Mouse (Mus musculus) heart, postnatal 36 days (tissue): ENCODE data around the gene Gm21985. TPM values are rescaled to one million over a fixed set of nuclear protein-coding genes. Genes with fewer than 3 reads are reported as not detected.
"Not testable (repeated sequence)": the region's sequence is repeated elsewhere in the genome, so short reads cannot be mapped to it uniquely, and the experiment has no call there.

ENCODE experiments used
- DNase-seq, 2 experiments: peaks; one replicate each; pipeline ENCODE4 v3.0.0; 2021 to 2022
- intact Hi-C: fragments of 180-260 bp; cut with DNase I; formaldehyde crosslinking; loops from one replicate; pipeline ENCODE4 v1.15.1; 2025
- total RNA-seq, 2 experiments: library from RNA; stranded (reverse); gene quantifications; 2 replicates each; pipeline ENCODE4 v1.2.3; 2021

Gene Gm21985
- total RNA-seq, 2 experiments from 2014 or later, result 0.89 to 1.6 TPM

DNA sequence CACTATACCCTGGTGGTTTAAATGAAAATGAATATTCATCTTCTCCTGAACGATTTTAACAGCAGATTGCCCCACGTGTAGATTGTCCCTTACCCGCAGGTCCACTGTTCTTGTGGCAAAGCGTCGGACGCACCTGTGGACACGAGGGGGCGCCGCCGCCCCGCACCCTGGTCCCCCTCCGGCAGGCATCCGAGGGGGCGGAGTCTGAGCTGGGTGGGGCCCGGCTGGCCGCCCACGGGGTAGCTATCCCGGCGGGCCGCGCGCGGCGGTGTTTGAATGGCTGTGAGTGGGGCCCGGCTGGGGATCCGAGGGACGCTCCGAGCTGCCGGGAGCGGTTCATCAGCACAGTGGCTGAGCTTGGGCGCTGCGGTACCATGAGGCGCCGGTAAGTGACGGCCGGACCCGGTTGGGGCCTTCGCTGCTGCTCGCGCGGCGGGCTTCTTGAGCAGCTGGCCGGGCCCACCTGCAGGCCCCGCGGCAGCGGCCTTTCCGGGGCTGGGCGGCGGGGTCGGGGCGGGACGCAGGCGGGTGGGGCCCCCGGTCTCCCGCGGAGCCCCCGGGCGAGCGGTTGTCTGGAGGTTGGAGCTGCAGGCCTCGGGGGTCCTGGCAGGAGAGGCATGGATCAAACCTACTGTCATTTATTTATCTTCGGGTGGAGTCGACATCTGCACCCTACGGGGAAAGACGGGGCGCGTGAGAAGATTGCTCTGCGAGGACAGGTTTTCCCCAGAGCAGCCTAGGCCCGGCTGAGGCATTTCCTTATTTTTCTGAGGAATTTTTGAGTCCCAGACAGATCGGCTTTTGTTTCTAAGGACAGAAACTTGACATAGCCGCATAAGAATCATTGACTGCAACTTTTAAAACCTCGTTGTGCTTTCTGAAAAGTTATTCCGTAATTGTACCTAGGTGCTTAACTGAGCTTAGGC, 113.1 kb downstream of the Gm21985 start, which contains the start of gene Katnbl1:
TSS of gene Katnbl1 (plus strand) at position 239 of the 926 bp plus-strand sequence.
- peak; percentile 95 to 96 for DNase-seq
- intact Hi-C loops, result loop anchor here (1.0 to 10.0 kb wide), 4 partner anchors 70 to 386 kb away; partner anchors contain the start of gene Emc7

DNA sequence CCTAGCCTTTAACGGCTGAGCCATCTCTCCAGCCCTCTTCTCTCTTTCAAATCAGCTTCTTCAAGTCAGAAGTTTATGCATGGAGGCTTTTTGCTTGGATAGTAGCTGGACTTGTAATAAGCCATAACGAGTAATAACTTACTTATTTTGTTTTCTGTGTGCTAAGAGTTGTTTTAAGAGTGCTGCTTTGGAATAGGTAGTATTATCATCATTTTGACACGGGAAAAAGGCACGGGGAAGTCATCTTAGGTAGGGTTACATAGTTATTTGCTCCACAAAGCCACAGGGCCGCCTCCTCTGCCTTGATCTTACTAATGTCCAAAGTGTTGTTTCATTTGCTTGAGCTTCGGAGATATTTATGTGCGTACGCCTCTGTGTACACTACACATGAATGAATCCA, 114.0 kb downstream of the Gm21985 start:
- intact Hi-C loops, result no loop called here
- no peak for DNase-seq

DNA sequence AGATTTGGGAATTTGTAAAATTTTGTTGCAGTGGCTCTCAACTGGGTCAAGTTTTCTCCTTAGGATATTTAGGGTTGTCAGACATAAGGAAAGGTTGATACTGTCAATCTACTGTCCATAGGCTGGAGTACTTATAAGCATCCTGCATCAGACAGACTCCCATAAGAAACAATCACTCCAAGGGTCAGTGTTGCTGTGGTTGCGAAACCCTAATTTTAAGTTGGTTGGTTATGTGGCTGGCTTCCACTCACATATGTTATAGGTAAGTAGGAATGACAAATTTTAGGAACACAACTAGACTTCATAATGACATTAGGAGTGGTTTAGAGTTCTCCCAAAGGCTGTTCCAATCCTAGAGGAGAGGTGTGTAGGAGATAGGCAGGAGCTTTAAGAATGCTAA, 115.1 kb downstream of the Gm21985 start:
- intact Hi-C loops, result no loop called here
- no peak for DNase-seq

DNA sequence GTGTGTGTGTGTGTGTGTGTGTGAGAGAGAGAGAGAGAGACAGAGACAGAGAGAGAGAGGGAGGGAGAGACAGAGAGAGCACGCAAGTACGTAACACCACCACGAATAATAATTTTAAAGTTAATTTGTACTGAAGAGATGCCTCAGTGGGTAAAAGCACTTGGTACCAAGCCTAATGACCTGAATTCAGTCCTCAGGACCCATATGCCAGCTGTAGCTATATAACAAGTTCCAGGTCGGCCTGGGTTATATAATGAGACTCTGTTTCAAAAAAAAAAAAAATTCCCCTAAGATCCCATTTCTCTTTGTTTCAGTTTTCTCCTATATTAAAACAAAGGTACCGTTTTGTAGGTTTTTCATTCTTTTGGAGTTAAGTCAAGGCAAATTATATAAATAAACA, 124.7 kb downstream of the Gm21985 start:
- DNase-seq, result no peak
- intact Hi-C loops, result no loop called here

DNA sequence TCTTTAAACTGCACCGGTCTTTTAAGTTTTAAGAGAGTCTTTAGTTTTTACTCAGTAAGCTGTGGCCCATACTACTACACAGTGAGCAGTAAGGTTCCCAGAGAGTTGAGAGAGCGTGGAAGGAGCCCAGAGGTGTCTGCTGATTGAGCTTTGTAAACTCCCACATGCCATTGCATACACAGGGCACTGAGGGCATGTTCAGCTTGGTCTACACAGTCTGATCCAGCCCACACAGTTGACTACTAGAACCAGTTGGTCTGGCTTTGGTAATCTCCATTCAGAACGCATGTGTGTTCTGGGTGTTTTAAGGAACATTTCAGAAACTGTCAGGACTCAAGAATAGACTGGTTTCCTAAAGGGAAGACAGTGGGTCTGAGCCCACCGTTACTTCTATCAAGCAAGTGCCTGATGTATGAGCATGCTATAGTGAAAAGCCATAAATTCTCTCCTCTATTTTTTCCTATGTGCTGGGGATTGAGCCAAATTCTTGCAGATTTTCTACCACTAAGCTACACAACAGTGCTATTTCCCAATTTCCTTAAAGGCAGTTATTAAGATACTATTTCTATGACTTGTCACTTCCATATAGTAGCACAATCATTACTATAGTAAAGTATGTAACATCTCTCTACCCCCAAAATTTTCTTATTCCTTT, 125.4 kb downstream of the Gm21985 start:
- no peak for DNase-seq
- intact Hi-C loops, result no loop called here

DNA sequence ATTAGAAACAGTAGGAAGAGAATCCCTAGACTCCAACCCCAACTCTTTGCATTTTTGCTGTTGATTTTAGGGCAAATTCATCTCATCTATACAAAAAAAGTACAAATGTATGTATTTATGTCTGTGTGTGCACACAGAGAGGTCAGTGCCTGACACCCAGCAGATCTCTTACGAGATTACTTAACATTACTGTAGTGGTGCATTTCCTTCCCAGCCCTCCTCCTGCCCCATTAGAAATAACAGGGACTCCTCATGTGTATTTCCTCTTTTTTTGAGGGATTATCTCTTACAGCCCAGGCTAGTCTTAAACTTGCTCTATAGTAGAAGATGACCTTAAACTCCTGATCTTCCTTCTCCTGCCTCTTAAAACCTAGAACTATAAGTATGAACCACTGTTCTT, 126.6 kb downstream of the Gm21985 start:
- no peak for DNase-seq
- intact Hi-C loops, result no loop called here

DNA sequence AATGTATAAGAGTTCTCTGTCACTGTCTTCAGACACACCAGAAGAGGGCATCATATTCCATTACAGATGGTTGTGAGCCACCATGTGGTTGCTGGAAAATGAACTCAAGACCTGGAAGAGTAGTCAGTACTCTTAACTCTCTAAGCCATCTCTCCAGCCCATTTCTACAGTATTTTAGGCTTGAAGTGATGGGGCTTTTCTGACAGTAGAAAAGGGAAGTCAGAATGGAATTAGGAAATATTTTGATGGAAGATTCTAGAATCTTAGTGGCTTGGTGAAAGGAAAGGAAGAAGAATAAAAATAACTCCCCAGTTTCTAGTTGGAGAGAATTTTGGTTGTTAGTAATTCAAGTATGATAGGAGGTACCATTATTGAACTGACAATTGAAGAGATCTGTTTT, 127.8 kb downstream of the Gm21985 start:
- intact Hi-C loops, result no loop called here
- no peak for DNase-seq

DNA sequence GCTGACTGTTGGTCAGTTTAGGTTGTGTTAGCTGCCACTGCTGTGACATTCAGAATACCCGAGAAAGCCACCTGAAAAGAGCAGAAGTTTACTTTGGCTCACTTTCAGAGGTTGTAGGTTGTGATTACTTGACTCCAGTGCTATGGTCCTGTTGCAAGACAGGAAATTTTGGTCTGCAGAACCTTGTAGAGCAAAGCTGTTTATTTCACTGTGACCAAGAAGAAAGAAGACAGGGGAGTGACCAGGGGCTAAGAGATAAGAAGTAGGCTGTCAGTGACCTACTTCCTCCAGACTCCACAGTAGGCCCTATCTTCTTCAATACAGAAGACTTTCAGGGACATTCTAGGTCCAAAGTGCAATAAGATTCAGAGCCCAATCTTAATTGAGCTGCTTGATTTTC, 130.5 kb downstream of the Gm21985 start:
- no peak for DNase-seq

DNA sequence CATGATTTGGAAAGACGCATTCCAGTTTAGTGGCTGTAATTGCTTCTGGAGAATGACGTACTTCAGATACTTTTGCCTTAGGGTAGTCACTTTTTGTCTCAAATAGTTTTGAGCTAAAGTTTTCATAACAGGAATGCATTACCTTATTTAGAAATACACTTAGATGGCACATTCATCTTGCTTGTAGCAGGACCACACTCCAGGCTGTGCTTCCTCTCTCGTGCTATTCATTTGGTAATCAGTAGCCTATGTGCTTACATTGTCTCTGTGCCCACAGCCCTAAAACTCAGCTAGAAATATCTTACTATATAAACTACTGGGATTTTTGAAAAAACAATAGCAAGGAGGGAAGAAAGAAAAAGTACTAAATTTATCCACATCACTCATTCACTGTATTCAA, 140.9 kb downstream of the Gm21985 start:
- intact Hi-C loops, result no loop called here

More for the DNA sequence above, 130.5 kb downstream of the Gm21985 start:
- intact Hi-C loops, result no loop called here

DNA sequence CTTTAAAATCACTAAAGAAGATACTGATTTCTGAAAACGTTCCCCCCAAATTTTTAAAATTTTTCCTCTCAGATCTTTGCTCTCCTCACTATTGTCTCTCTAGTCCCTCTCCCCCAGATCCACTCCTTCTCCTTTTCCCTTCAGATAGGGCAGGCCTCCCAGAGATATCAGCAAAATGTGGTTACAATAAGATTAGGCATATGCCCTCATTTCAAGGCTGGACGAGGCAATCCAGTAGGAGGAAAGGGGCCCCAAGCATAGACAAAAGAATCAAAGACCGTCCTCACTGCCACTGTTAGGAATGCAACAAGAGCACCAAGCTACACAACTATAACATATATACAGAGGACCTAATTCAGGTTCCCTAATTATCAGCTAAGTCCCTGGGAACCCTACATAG, 159.2 kb downstream of the Gm21985 start:
- intact Hi-C loops, result no loop called here
- no peak for DNase-seq

More for the DNA sequence above, 140.9 kb downstream of the Gm21985 start:
- no peak for DNase-seq

DNA sequence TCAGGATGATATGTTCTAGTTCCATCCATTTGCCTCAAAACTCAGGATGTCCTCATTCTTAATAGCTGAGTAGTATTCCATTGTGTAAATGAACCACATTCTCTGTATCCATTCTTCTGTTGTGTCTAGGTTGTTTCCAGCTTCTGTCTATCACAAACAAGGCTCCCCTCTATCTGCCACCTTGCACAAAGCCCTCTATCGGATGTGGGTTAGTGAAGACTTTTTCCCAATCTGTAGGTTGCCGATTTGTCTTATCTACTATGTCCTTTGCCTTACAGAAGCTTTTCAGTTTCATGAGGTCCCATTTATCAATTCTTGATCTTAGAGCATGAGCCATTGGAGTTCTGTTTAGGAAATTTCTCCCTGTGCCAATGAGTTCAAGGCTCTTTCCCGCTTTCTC, 162.4 kb downstream of the Gm21985 start:
- DNase-seq, intact Hi-C loops: not testable (repeated sequence)

DNA sequence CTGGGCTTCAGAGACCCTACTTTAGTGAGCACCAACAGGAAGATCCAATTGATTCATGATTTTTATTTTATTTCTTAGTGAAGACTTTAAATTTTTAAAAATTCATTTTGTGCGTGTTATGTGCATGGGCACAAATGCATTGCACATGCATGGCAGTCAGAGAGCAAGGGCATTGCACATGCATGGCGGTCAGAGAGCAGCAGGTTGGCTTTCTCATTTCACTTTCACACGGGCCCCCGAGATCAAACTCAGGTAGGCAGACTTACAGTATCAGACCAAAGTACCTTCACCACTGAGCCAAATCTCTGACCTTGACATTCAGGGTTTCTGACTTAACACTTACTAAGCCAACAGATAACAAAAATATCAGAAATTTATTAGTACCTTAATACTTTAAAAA, 163.6 kb downstream of the Gm21985 start:
- DNase-seq, result no peak
- intact Hi-C loops, result no loop called here

DNA sequence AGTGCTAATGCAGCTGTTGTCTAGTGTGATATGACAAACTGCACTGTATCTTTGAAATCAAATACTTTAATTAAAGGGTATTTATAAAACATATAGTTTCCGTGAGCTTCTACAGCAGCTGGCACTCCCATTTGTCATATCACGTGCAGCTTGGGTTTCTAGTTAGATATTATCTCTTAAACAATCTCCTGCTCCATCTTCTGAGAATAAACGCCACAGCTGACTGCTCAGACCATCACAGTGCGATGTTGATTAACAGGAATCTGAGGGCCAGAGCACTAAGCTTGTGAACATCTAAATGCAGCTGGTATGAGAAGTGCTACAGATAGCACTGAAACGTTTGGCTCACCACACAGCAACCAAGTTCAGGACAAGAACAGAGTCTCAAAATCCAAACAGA, 164.3 kb downstream of the Gm21985 start:
- intact Hi-C loops, result no loop called here

DNA sequence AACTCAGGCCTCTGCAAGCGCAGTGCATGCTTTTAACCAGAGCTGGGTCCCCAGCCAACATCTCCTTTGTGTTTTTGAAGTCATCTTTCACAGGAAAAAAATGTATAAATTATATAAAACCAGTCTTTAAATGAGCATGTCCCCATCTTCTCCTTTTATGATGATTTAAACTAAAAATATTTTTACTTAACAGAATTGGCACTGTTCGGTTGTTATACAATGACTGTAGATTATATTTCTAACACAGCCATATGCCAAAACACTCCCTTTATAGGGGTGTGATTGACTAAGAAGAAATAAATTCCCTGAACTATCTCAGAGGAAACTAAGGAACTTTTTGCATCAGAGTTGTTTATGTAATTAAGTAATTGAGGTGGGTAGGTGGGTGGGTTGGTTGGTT, 166.4 kb downstream of the Gm21985 start:
- intact Hi-C loops, result no loop called here

More for the DNA sequence above, 164.3 kb downstream of the Gm21985 start:
- DNase-seq, result no peak

DNA sequence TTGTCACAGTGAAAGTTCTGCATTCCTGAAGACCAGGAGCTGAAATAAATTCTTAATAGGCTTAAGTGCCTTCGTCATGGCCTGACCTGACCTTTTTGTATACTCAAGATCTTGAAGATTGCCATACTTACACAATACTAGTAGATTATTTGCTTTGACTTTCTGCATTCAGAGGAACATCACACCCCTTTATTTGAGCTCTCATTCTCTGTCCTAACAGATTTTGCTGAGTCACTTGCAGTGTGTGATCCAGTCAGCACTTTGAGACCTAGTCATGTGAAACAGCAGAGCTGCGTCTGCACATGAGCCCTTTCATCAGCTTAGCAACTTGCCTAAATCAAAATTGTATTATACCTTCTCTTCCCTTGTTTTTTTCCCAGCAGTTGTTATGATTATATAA, 167.2 kb downstream of the Gm21985 start:
- intact Hi-C loops, result no loop called here
- DNase-seq, result no peak

More for the DNA sequence above, 166.4 kb downstream of the Gm21985 start:
- no peak for DNase-seq

DNA sequence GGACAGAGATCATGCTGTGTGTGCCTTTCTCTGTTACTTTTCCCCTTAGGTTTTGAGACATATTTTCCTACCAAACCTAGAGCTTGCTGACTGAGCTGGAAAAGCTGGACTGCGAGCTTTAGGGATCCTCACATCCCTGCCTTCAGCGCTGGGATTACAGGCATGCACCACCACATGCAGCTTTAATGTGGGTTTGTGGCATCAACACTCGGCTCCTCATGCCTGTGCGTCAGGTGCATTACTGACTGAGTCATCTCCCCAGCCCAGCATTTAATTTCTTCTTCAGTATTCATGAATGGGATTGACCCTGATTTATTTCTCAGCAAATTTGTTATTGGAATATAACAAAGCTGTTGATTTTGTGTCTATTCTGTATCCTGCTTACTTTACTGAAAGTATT, 170.2 kb downstream of the Gm21985 start:
- intact Hi-C loops, result no loop called here

DNA sequence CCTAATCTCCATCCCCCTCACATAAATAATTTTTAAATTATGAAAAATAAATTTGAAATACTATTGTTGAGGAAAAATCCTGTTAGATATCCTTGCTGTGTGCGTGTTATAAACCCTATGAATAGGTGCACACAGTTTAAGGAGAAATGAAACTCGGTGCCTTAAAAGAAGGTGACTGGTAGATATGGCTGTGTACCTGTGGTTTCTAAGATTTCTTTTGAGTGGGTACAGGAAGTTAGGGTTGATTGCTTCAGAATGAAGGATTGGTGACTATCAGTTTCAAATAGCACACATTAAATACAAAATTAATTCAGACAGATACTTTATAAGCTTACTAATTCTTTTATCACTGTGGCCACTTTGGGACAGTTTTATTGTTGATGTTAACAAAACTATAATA, 171.5 kb downstream of the Gm21985 start:
- DNase-seq, result no peak
- intact Hi-C loops, result no loop called here

More for the DNA sequence above, 170.2 kb downstream of the Gm21985 start:
- no peak for DNase-seq

DNA sequence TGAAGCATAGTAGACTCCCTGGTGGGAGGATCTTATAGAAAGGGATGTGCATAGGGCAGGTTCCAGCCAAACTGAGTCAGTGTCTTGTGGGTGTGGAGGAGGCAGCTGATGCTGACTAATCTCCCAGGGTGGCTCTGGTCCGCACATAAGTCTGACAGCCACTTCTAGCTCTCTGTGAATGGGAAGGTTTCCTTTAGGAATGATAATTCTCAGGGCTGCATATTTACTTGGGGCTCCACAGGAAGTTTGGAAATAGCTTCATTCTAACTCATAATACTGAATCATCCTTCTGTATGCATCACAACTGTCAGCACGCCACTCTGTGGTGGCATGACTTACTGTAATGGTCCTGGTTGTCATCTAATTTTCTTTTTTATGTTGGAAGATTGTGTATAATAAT, 177.4 kb downstream of the Gm21985 start:
- no peak for DNase-seq
- intact Hi-C loops, result no loop called here

DNA sequence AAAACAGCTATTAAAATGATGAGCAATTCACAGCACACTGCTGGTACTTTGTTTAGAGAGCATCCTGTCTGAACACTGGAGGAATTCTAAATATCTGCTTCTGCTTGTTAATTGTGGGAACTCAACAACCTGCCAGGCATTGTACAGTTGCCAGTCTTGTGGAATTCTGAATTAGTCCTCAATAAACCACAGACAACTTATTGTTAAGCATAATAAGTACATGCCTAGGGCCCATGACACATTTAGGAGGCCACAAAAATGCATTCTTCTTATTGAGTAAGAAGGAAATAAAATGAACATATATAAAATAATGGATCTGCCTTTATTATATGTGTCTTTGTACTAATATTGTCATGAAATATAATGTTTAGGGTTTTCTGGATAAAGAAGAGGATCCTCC, 179.4 kb downstream of the Gm21985 start:
- no peak for DNase-seq
- intact Hi-C loops, result loop anchor here (5.0 kb wide), 1 partner anchor 37 kb away; the partner anchor contains the start of gene Chrm5

DNA sequence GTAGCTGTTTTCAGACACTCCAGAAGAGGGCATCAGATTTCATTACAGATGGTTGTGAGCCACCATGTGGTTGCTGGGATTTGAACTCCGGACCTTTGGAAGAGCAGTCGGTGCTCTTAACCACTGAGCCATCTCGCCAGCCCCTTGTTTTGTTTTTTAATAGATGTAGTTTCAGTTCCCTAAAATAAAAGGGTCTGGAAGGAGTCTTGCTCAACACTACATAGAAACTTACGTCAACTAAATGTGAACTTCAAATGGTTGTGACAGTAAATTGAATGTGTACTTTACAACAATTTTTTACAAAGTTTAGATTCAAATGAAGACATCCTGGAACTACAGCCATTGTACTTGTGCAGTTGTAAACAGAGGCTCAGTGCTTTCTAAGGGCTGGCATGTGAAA, 181.9 kb downstream of the Gm21985 start:
- intact Hi-C loops, result loop anchor here (5.0 kb wide), 1 partner anchor 34 kb away; the partner anchor contains the start of gene Chrm5
- not testable (repeated sequence) for DNase-seq

DNA sequence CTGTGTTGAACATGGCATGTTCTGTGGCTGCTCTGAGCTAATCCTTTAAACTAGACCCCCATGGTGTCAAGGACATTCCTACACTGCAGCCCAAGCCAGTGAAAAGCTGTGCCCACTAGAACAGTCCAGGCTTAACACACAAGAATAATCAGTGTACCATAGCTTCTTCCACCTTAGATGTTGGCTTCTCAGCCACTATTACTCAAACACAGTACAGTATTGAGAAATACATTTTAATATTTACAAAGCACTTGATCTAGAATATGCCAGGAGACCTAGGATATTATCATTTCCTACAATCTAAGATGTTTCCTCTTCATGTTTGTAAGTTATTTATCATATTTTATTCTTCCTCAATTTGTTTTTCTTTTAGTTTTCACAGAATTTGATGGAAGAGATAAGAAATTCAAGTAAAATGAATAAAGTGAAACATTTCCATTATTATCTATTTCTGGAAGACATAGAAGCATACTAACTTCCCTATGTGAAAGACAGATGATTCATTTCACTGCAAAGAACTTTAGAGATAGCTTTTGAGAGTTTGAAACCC, 182.5 kb downstream of the Gm21985 start:
- no peak for DNase-seq
- intact Hi-C loops, result loop anchor here (1.0 to 5.0 kb wide), 2 partner anchors 34 to 70 kb away; partner anchors contain the start of gene Chrm5
